ENCODE assay signal across 8 mouse cellular contexts in genomic region chr13:48593181-48593580, GRCm38 (mm10). TPM values are rescaled to one million over a fixed set of nuclear protein-coding genes. Genes with fewer than 3 reads are reported as not detected.
DNase-seq lines count a peak whose midpoint lies in the region; ATAC-seq lines count a peak whose summit lies in the region.

No protein-coding gene starts in this region.

- ATAC-seq in limb, embryonic 13.5 days (ENCODE audit: low FRiP score, low read depth): no peak
- peak; percentile 88 for ATAC-seq in hindbrain, embryonic 15.5 days (ENCODE audit: low FRiP score, low read depth)

- H3K4me3 ChIP-seq in limb, embryonic 13.5 days: no peak overlapping the region
- no peak overlapping the region for H3K4me3 ChIP-seq in limb, embryonic 10.5 days
- H3K4me3 ChIP-seq in hindbrain, embryonic 15.5 days: peak overlapping the region; percentile 22; the same call in 1 of the 2 replicates

- H3K36me3 ChIP-seq in limb, embryonic 13.5 days: peaks cover 51% of the 10 kb centered on the region
- H3K36me3 ChIP-seq in limb, embryonic 10.5 days: no peaks in the 10 kb centered on the region
- peaks cover 13% of the 10 kb centered on the region for H3K36me3 ChIP-seq in hindbrain, embryonic 15.5 days

- H3K9me3 ChIP-seq in limb, embryonic 13.5 days: no peaks in the 10 kb centered on the region
- H3K9me3 ChIP-seq in limb, embryonic 10.5 days (replicated peaks): no peaks in the 10 kb centered on the region
- H3K9me3 ChIP-seq in hindbrain, embryonic 15.5 days: no peaks in the 10 kb centered on the region

- no peak overlapping the region for H3K27ac ChIP-seq in limb, embryonic 13.5 days
- H3K27ac ChIP-seq in limb, embryonic 10.5 days: no peak overlapping the region
- H3K27ac ChIP-seq in hindbrain, embryonic 15.5 days (replicated peaks): peak overlapping the region; percentile 68

- DNase-seq in limb, embryonic 10.5 days (ENCODE audit: low spot score): no peak
- peak; percentile 38 for DNase-seq in mesoderm, embryonic 11.5 days (ENCODE audit: low read depth, low spot score)
- peak; percentile 77 for DNase-seq in telencephalon, adult 2 months (ENCODE audit: low read depth, low spot score)
- no peak for DNase-seq in kidney, adult 11 months
- no peak for DNase-seq in heart, adult 8-10 months (ENCODE audit: low spot score)
- DNase-seq in adrenal gland, adult 8-10 months: no peak

- no peaks in the 10 kb centered on the region for H3K27me3 ChIP-seq in limb, embryonic 13.5 days
- H3K27me3 ChIP-seq in limb, embryonic 10.5 days (ENCODE audit: low read depth, poor library complexity, severe bottlenecking): no peaks in the 10 kb centered on the region
- no peaks in the 10 kb centered on the region for H3K27me3 ChIP-seq in hindbrain, embryonic 15.5 days

- peaks cover 26% of the 10 kb centered on the region for H3K4me1 ChIP-seq in limb, embryonic 13.5 days
- H3K4me1 ChIP-seq in limb, embryonic 10.5 days: 0 out of 2 replicates have a peak, but pooled peaks cover 7% of the 10 kb centered on the region
- peaks cover 23% of the 10 kb centered on the region for H3K4me1 ChIP-seq in hindbrain, embryonic 15.5 days (replicated peaks)

- 52% methylated on average over 15 of the region's 15 CpGs for WGBS in limb, embryonic 13.5 days
- 60% methylated on average over 15 of the region's 15 CpGs for WGBS in limb, embryonic 10.5 days
- 24% methylated on average over 15 of the region's 15 CpGs for WGBS in hindbrain, embryonic 15.5 days

- peak overlapping the region; percentile 45; the same call in 1 of the 2 replicates for H3K9ac ChIP-seq in limb, embryonic 13.5 days
- H3K9ac ChIP-seq in hindbrain, embryonic 15.5 days: peak overlapping the region; percentile 40

- H3K4me2 ChIP-seq in limb, embryonic 13.5 days (replicated peaks): peak overlapping the region; percentile 25; the same call in 1 of the 2 replicates
- H3K4me2 ChIP-seq in hindbrain, embryonic 15.5 days: peak overlapping the region; percentile 47

RNA-seq across cellular contexts. Expression of gene Ptpdc1, which starts 32.3 kb away (rescaled TPM):
- 20.0 and 20.5 TPM in 2 replicates for polyA plus RNA-seq in limb, embryonic 13.5 days (2015; fragmentation: Nextera tagmentation; extraction: Ambion mirVana)
- 6.0 and 10.9 TPM in 2 replicates for polyA plus RNA-seq in limb, embryonic 10.5 days (2016; fragmentation: Nextera tagmentation; extraction: Ambion mirVana)
- 16.4 and 17.2 TPM in 2 replicates for polyA plus RNA-seq in hindbrain, embryonic 15.5 days (2015; fragmentation: Nextera tagmentation; extraction: Ambion mirVana)
- 1 to 10 TPM; 4.7 to 5.9 (median 5.7) TPM for total RNA-seq in heart, adult 8-10 months (2022)
- 10 to 100 TPM in 2 of 4 experiments, 1 to 10 TPM in 2; 5.7 to 13.9 (median 10.4) TPM for total RNA-seq in adrenal gland, adult 8-10 months (2022)

Comparison
In these comparisons a context has a peak if more than half of its experiments do, and no peak if none do; other contexts are left out.
1. DNase-seq: peak in mesoderm, embryonic 11.5 days (single experiment) and telencephalon, adult 2 months (single experiment); none in limb, embryonic 10.5 days (single experiment), kidney, adult 11 months (single experiment), heart, adult 8-10 months (single experiment) and adrenal gland, adult 8-10 months (single experiment).